Mouse (Mus musculus) stomach, embryonic 15.5 days (tissue): ENCODE data around the gene Mpv17l2. TPM values are rescaled to one million over a fixed set of nuclear protein-coding genes. Genes with fewer than 3 reads are reported as not detected.

Experiments used
- ATAC-seq: fragments of 200-750 bp; cut with Nextera tagmentation; 2 replicates; pipeline ENCODE4 v1.8.0; 2017; ENCODE audit warnings: low read depth, moderate number of reproducible peaks, moderate TSS enrichment; ENCODE audit not compliant: insufficient read depth, low FRiP score
- H3K27ac ChIP-seq: fragments of 300-500 bp; sonication (generic); 2 replicates; pipeline ENCODE4 v1.5.1; 2015; ENCODE audit warnings: mild to moderate bottlenecking, inconsistent platforms
- H3K27me3 ChIP-seq: fragments of 300-500 bp; sonication (generic); replicated peaks from 2 replicates; pipeline ENCODE4 v1.6.1; 2015; ENCODE audit warnings: inconsistent platforms
- H3K36me3 ChIP-seq: fragments of 300-500 bp; sonication (generic); 2 replicates; pipeline ENCODE4 v1.6.1; 2015; ENCODE audit warnings: inconsistent platforms
- H3K4me1 ChIP-seq: fragments of 300-500 bp; sonication (generic); 2 replicates; pipeline ENCODE4 v1.6.1; 2015; ENCODE audit warnings: inconsistent platforms
- H3K4me2 ChIP-seq: fragments of 300-500 bp; sonication (generic); 2 replicates; pipeline ENCODE4 v1.6.1; 2015; ENCODE audit warnings: mild to moderate bottlenecking, inconsistent platforms
- H3K4me3 ChIP-seq: fragments of 300-500 bp; sonication (generic); replicated peaks from 2 replicates; pipeline ENCODE4 v1.5.1; 2015; ENCODE audit warnings: inconsistent platforms
- H3K9ac ChIP-seq: fragments of 300-500 bp; sonication (generic); 2 replicates; pipeline ENCODE4 v1.6.1; 2015; ENCODE audit warnings: inconsistent platforms
- H3K9me3 ChIP-seq: fragments of 300-500 bp; sonication (generic); 2 replicates; pipeline ENCODE4 v1.6.1; 2016; ENCODE audit warnings: inconsistent platforms
- WGBS: fragments of 180-500 bp; shearing (Covaris S2); methylation state at CpG from one replicate; pipeline ENCODE4 v1.1.7; 2015; 5-methylcytosine and 5-hydroxymethylcytosine counted together
- polyA plus RNA-seq: library from polyadenylated mRNA; unstranded; fragments of >200 nt; fragmentation: Nextera tagmentation; extraction: Ambion mirVana; gene quantifications from 2 replicates; pipeline ENCODE4 v1.2.1, GENCODE M21; 2015

Gene Mpv17l2
- polyA plus RNA-seq, 1 experiment from 2014 or later, result 44.4 TPM

DNA sequence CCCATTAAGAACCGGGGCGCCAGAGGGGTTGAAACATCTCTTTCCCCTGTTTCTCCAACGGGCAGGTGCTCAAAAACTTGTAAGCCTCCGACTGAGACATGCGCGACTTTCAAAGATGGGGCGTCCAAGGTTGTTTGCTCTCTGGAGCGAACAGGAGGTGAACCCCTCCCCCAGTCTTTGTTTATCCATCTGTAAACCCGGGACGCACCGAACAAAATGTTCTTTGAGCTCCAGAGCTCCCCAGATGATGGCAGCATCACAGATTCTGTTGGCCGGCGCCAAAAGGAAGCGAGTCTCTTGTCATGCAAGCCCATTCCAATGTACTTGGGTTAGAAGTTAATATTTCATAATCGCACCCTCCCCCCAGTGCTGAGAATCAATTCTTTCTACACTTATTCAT is 37.5 kb upstream of the Mpv17l2 start:
- Histone ChIP-seq H3K27me3 (peaks cover 14% of the 10 kb centered on the region), H3K4me3 (peak overlapping the region; percentile 55), H3K4me1 (peaks cover 18% of the 10 kb centered on the region), H3K4me2 (peak overlapping the region; percentile 94), H3K27ac (no peak overlapping the region), H3K9ac (no peak overlapping the region), H3K9me3 (no peaks in the 10 kb centered on the region), H3K36me3 (no peaks in the 10 kb centered on the region)
- no peak for ATAC-seq
- 12% methylated on average over 15 of the region's 15 CpGs for WGBS

DNA sequence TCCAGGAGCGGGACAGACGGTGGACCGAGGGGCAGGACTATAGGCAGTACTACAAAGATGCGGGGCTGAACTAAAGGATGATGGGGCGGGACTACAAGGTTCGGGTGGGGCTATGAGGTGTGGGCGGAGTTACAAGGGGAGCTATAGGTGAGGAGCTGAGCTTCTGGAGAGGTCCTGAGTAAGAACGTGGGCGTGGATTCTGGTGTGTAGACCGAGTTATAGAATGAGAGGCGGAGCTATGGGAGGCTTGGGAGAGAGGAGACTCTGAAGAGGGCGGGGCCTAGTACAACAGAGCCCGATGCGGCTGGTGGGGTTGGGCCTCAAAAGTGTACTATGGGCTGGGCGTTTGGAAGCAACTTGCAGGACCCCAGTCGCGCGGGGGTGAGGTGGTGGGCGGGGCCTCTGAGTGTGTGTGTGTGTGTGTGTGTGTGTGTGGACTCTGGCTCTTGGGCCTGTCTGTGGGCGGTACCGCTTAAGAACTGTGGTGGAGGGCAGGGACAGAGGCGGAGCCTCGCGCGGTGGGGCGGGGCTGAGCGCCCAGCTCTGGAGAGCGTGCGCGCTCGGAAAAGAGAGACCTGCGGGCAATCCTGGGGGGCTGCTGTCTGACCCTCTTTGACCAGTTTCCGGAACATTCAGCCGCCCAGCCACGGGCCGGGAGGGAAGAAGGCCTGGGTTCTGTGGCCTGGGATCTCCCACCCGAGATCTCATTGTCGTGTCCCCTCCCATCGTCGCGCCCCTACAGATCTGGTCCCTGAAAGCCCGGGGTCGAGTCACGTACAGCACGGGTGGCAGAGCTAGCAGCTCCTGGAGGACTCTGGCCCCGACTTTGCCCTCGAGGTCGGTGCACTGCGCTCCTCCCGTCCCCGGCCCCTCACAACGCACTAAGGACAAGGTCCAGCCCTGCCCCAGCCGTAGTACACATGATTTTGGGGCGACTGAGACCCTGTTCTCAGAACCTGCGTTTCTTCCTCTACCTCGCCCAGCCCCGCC is 36.6 kb upstream of the Mpv17l2 start:
- ATAC-seq, result peak; percentile 87
- Histone ChIP-seq H3K36me3 (no peaks in the 10 kb centered on the region), H3K9me3 (no peaks in the 10 kb centered on the region), H3K4me2 (peak overlapping the region; percentile 94), H3K27ac (peak overlapping the region; percentile 54; the same call in 1 of the 2 replicates), H3K9ac (0 out of 2 replicates have a peak overlapping the region, but pooled peaks have one; percentile 4), H3K4me3 (peak overlapping the region; percentile 55), H3K4me1 (peaks cover 26% of the 10 kb centered on the region), H3K27me3 (peaks cover 14% of the 10 kb centered on the region)
- WGBS, result under 1% methylated on average over 56 of the region's 57 CpGs

DNA sequence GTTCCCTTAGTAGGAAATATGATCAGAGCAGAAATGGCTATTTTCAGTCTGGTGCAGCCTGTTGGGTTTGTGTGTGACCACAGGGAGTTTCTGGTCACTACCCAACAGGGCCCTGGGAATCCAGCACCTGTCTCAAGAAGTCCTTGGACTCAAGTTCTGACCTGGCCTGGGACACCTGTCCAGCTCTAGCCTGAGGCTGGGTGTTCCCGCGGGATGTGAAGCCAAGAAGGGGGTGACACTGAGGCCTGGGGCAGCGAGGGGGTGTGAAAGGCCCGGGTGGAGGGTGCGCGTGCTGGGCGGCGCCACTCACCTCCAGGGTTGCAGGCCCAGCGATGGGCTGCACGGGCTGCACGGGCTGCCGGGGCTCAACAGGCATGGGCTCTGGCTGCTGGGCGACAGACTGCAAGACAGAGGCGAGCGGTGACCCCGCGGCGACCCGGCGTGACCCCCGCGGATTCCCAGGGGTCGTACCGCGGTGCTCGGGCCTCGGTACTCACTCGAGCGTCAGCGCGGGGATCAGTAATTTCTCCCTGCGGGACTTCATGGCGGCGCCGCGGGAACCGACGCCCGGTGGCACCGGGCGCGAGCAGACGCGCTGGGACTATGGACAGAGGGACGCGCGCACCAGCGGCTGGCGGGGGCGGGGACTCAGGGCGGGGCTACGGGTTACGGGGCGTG is 35.8 kb upstream of the Mpv17l2 start:
- H3K4me3 ChIP-seq, result peak overlapping the region; percentile 55
- 4% methylated on average over 54 of the region's 54 CpGs for WGBS
- peaks cover 31% of the 10 kb centered on the region for H3K4me1 ChIP-seq
- ATAC-seq, result no peak
- no peaks in the 10 kb centered on the region for H3K9me3 ChIP-seq
- no peaks in the 10 kb centered on the region for H3K36me3 ChIP-seq
- H3K9ac ChIP-seq, result peak overlapping the region; percentile 40; the same call in 1 of the 2 replicates
- H3K27me3 ChIP-seq, result peaks cover 14% of the 10 kb centered on the region
- H3K27ac ChIP-seq, result peak overlapping the region; percentile 52
- H3K4me2 ChIP-seq, result peak overlapping the region; percentile 94

DNA sequence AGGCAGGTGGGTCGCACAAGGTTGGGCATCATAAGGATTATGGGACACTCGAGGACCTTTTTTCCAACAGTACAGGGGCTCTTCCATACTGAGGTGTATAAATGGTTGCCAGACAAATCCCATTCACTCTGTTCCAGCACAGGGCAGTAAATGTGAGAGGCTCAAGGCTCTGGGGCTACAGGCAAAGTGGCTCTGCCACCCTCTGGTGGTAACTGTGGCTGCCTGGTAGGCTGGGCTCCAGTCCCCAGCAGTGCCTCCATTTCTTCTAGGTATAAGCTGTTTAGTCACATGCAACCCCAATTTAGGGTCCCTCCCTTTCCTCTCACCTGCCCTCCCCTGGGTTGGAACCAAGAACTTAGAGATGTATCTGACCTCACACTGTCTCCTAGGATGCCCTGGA is 34.6 kb upstream of the Mpv17l2 start:
- Histone ChIP-seq H3K4me1 (peaks cover 43% of the 10 kb centered on the region), H3K4me2 (peak overlapping the region; percentile 94; the same call in 1 of the 2 replicates), H3K36me3 (no peaks in the 10 kb centered on the region), H3K9me3 (no peaks in the 10 kb centered on the region), H3K27ac (peak overlapping the region; percentile 42; the same call in 1 of the 2 replicates), H3K4me3 (no peak overlapping the region), H3K9ac (no peak overlapping the region), H3K27me3 (peaks cover 10% of the 10 kb centered on the region)
- no peak for ATAC-seq
- WGBS, result 87% methylated on average over 2 of the region's 2 CpGs

DNA sequence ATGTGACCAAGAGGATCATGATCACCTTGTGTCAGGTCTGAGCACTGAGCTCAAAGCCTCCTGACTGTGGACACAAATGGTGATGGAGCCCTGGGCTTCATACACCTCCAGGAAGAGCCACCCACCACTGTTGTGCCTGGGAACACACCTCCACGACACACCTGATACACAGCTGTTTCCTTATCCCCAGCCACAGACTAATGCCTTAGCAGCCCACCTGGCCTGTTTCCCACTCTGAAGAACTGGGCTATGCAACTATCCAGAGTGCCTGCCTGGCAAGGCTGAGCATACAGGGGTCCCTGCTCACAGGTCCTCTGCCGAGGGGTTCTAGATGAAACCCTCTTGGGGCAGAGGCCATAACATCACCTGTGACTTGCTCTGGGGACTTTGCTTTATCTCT is 33.5 kb upstream of the Mpv17l2 start:
- no peak overlapping the region for H3K4me3 ChIP-seq
- H3K27ac ChIP-seq, result peak overlapping the region; percentile 31; the same call in 1 of the 2 replicates
- ATAC-seq, result no peak
- H3K9me3 ChIP-seq, result no peaks in the 10 kb centered on the region
- no peaks in the 10 kb centered on the region for H3K36me3 ChIP-seq
- WGBS, result 69% methylated on average over 2 of the region's 2 CpGs
- H3K4me1 ChIP-seq, result peaks cover 43% of the 10 kb centered on the region
- no peak overlapping the region; the same call in 1 of the 2 replicates for H3K4me2 ChIP-seq
- H3K27me3 ChIP-seq, result peaks cover 5% of the 10 kb centered on the region
- H3K9ac ChIP-seq, result no peak overlapping the region

DNA sequence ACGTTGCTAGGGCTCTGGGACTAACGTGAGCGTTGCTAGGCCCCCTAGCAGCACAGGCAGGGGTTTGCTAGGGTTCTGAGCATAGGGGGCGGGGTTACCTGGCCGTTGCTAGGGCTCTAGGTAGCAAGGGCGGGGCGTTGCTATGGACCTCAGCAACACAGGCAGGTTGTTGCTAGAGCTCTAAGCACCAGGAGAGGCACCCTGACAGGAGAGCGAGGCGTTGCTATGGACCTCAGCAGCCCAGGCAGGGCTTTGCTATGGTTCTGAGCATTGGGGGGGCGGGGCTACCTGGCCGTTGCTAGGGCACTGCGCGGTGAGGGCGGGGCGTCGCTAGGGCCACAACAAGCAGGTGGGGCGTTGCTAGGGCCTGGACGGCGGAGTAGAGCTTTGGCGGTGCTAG is 32.0 kb upstream of the Mpv17l2 start:
- under 1% methylated on average over 18 of the region's 20 CpGs for WGBS
- no peak overlapping the region for H3K9ac ChIP-seq
- peak overlapping the region; percentile 75 for H3K4me3 ChIP-seq
- H3K36me3 ChIP-seq, result 0 out of 2 replicates have a peak, but pooled peaks cover 7% of the 10 kb centered on the region
- H3K4me1 ChIP-seq, result peaks cover 37% of the 10 kb centered on the region
- H3K27ac ChIP-seq, result peak overlapping the region; percentile 85
- peak; percentile 48 for ATAC-seq
- H3K4me2 ChIP-seq, result peak overlapping the region; percentile 96
- no peaks in the 10 kb centered on the region for H3K9me3 ChIP-seq
- H3K27me3 ChIP-seq, result no peaks in the 10 kb centered on the region

DNA sequence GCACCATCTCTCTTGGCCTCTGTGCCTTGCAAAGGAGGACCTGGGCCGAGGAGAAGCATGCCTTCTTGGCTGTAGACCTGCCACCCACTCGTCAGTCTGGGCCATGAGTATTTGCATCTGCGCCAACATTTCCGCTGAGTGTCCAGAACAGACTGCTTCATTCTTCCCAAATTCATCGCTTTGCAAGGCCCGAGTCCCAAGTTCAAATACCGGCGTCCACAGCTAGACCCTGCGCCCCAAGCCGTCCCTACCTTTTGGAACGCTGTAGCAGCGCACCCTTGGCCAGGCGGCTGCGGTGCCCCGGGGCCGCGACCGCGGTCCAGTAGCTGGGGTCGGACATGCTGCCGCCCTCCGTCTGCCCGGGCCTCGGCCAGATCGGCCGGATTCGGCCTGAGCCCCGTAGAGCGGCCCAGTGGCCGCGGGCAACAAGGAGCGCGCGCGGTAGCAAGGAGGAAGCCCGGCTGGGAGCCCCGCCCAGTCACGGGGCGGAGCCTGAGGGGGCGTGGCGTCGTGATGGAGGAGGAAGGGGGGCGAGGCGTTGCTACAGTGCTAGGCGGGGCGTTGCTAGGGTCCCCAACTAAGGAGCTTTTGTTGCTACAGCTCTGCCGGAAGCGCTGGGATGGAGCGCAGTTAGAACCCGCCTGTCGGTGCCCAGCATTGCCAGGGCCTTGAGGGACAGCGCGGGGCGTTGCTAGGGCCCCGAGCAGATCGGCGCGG is 31.4 kb upstream of the Mpv17l2 start:
- H3K9me3 ChIP-seq, result no peaks in the 10 kb centered on the region
- H3K27me3 ChIP-seq, result no peaks in the 10 kb centered on the region
- WGBS, result 3% methylated on average over 57 of the region's 58 CpGs
- peak overlapping the region; percentile 88; the same call in 1 of the 2 replicates for H3K9ac ChIP-seq
- peak overlapping the region; percentile 75 for H3K4me3 ChIP-seq
- peak overlapping the region; percentile 85 for H3K27ac ChIP-seq
- H3K36me3 ChIP-seq, result peaks cover 12% of the 10 kb centered on the region; the same call in 1 of the 2 replicates
- peak; percentile 70 for ATAC-seq
- H3K4me2 ChIP-seq, result peak overlapping the region; percentile 96
- peaks cover 35% of the 10 kb centered on the region for H3K4me1 ChIP-seq

DNA sequence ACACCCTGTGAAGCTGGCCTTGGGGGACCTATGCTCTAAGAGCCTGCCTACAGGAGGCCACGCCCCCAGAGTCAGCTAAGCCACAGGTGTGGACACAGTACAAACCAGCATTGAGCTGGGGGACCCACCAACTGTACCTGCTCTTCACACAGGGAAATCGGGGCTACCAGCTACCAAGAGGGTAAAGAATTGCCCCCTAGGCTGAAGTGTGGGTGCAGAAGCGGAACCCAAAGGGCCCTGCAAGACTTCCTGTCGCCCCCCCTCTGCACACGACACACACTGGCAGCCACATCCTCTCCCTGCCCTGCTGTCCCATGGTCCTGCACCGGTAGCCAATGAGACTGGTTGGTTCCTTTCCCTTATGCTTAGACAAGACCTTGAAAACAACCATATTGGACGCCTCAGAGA is 30.6 kb upstream of the Mpv17l2 start:
- no peak for ATAC-seq
- WGBS, result 50% methylated on average over 7 of the region's 7 CpGs
- no peaks in the 10 kb centered on the region for H3K9me3 ChIP-seq
- H3K4me2 ChIP-seq, result peak overlapping the region; percentile 96
- peak overlapping the region; percentile 75 for H3K4me3 ChIP-seq
- no peaks in the 10 kb centered on the region for H3K27me3 ChIP-seq
- peaks cover 20% of the 10 kb centered on the region for H3K36me3 ChIP-seq
- H3K9ac ChIP-seq, result peak overlapping the region; percentile 88; the same call in 1 of the 2 replicates
- H3K4me1 ChIP-seq, result peaks cover 31% of the 10 kb centered on the region
- peak overlapping the region; percentile 85; the same call in 1 of the 2 replicates for H3K27ac ChIP-seq

DNA sequence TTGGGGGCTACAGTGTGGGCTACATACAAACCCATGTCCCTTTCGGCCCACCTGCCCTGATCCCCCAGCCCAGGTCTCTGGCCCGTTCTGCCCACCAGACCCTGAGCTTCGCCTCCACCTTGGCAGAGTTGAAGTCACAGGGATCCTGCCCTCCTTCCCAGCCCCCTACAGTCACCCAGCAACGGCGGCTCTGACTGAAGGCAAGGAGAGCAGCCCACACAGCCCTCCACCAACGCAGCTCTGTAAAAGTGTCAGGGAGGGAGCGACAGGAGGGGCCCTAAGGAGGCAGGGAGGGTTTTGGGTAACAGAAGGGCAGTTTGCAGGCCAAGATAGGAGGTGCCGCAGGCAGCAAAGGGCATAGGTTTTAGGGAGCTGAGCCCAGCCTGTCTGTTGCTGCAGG is 30.1 kb upstream of the Mpv17l2 start:
- WGBS, result 55% methylated on average over 8 of the region's 8 CpGs
- peak overlapping the region; percentile 65; the same call in 1 of the 2 replicates for H3K27ac ChIP-seq
- H3K4me3 ChIP-seq, result peak overlapping the region; percentile 75

DNA sequence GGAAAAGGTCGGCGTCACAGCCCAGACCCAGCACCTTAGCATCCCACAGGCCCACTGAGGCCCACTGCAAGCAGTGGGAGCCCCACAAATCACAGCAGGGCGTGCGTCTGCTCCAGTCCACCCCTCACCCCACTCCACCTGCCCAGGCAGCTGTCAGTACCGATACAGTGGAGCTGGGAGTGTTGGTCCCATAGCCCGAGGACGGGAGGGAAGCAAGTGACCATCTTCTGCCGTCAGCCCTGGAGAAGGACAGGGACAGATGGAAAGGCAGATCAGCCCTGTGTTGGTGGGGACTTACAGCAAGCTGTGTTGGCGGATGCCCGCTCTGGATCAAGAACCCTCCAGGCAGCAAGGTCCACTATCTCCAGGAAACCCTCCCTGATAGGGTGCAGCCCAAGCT is 28.3 kb upstream of the Mpv17l2 start:
- H3K4me3 ChIP-seq, result no peak overlapping the region
- H3K4me2 ChIP-seq, result no peak overlapping the region
- 82% methylated on average over 10 of the region's 10 CpGs for WGBS
- H3K27ac ChIP-seq, result no peak overlapping the region
- no peak for ATAC-seq
- H3K9ac ChIP-seq, result no peak overlapping the region
- peaks cover 36% of the 10 kb centered on the region for H3K36me3 ChIP-seq
- H3K27me3 ChIP-seq, result no peaks in the 10 kb centered on the region
- peaks cover 31% of the 10 kb centered on the region for H3K4me1 ChIP-seq
- H3K9me3 ChIP-seq, result no peaks in the 10 kb centered on the region

More for the DNA sequence above, 30.1 kb upstream of the Mpv17l2 start:
- ATAC-seq, result no peak
- no peaks in the 10 kb centered on the region for H3K27me3 ChIP-seq
- no peaks in the 10 kb centered on the region for H3K9me3 ChIP-seq
- H3K4me2 ChIP-seq, result peak overlapping the region; percentile 96
- peaks cover 24% of the 10 kb centered on the region for H3K36me3 ChIP-seq
- no peak overlapping the region for H3K9ac ChIP-seq
- H3K4me1 ChIP-seq, result peaks cover 31% of the 10 kb centered on the region
